Mouse (Mus musculus): ENCODE results near the gene Plpp3.

- no peak for TF ChIP-seq CTCF (IDR thresholded peaks at IDR 0.05; ENCODE audit: borderline replicate concordance, insufficient read depth, low read length)
- no peak for TF ChIP-seq POLR2A (IDR thresholded peaks at IDR 0.05; ENCODE audit: low read depth, low read length)
Observed at GRCm38 (mm10) chr4:105219316-105219715, 62.2 kb downstream of the Plpp3 start.
